Comparison of ENCODE assay signal across 12 mouse cellular contexts in the genomic region with DNA sequence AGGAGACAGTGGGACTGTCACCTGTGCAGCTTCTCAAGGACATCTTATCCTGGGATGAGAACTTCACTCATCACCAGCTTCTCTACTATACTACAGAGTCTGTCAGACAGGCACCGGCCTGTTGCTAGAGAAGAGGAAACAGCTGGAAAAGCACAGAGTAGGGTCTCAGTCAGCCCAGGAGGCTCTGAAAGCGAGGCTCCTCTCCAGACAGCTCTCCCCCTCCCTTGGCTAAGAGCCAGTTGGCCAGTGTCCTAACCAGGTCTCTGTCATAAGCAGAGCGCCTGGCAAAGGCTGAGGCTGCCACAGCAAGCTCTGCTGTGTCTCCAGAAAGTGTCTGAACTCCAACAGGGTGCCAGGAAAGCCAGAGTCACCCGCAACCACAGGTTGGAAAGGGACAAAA. TPM values are rescaled to one million over a fixed set of nuclear protein-coding genes. Genes with fewer than 3 reads are reported as not detected.
DNase-seq lines count a peak whose midpoint lies in the region; ATAC-seq and TF ChIP-seq lines count a peak whose summit lies in the region.
"Had no signal": no experiment of that assay in that cellular context is flagged by ENCODE, and none has a peak within 500 bp of the region (broad histone marks: within the 10 kb centered on the region; RNA-seq: fewer than 3 reads in every experiment).

No protein-coding gene starts in this region.

- H3K27ac ChIP-seq in forebrain, embryonic 10.5 days, result 0 out of 2 replicates have a peak overlapping the region, but pooled peaks have one; percentile 10
- no peak overlapping the region for H3K27ac ChIP-seq in forebrain, embryonic 11.5 days (ENCODE audit: low read depth, low read length)
- no peak overlapping the region for H3K27ac ChIP-seq in left cerebral cortex, adult 2 months

- peaks cover 2% of the 10 kb centered on the region; the same call in 1 of the 2 replicates for H3K36me3 ChIP-seq in forebrain, embryonic 10.5 days (replicated peaks)
- no peaks in the 10 kb centered on the region for H3K36me3 ChIP-seq in forebrain, embryonic 11.5 days (ENCODE audit: control insufficient read depth, insufficient read depth, low read length)

- H3K4me1 ChIP-seq in forebrain, embryonic 10.5 days, result peaks cover 53% of the 10 kb centered on the region
- peaks cover 15% of the 10 kb centered on the region for H3K4me1 ChIP-seq in forebrain, embryonic 11.5 days (replicated peaks; ENCODE audit: control insufficient read depth, insufficient read depth, low read length)

- no peak for TF ChIP-seq CTCF in left cerebral cortex, adult 2 months (IDR thresholded peaks at IDR 0.05)

- H3K27me3 ChIP-seq in forebrain, embryonic 10.5 days (ENCODE audit: poor library complexity, severe bottlenecking), result no peaks in the 10 kb centered on the region
- no peaks in the 10 kb centered on the region for H3K27me3 ChIP-seq in forebrain, embryonic 11.5 days (ENCODE audit: control insufficient read depth, insufficient read depth, low read length)

- intact Hi-C loops in left cerebral cortex, postnatal 14 days (cut with DNase I), result no loop called here
- intact Hi-C loops in left cerebral cortex, adult 2 months (cut with DNase I), result no loop called here
- intact Hi-C loops in heart, postnatal 10 days (cut with DNase I), result no loop called here

- H3K9me3 ChIP-seq in forebrain, embryonic 10.5 days, result no peaks in the 10 kb centered on the region
- H3K9me3 ChIP-seq in forebrain, embryonic 11.5 days (ENCODE audit: control insufficient read depth, low read length), result no peaks in the 10 kb centered on the region

- H3K4me2 ChIP-seq in forebrain, embryonic 11.5 days (ENCODE audit: low read depth, low read length, severe bottlenecking), result no peak overlapping the region

- WGBS in forebrain, embryonic 10.5 days, result 84% methylated on average over 4 of the region's 4 CpGs
- 83% methylated on average over 4 of the region's 4 CpGs for WGBS in forebrain, embryonic 11.5 days

- ATAC-seq in forebrain, embryonic 11.5 days (replicated peaks; ENCODE audit: low FRiP score), result no peak
- ATAC-seq: CD4-positive, CD25-positive, alpha-beta regulatory T cell, adult 4 months had no signal

- H3K9ac ChIP-seq in forebrain, embryonic 11.5 days (ENCODE audit: low read length), result no peak overlapping the region

- H3K4me3 ChIP-seq in forebrain, embryonic 10.5 days, result no peak overlapping the region
- no peak overlapping the region for H3K4me3 ChIP-seq in forebrain, embryonic 11.5 days (ENCODE audit: low read depth, low read length)
- no peak overlapping the region for H3K4me3 ChIP-seq in left cerebral cortex, adult 2 months

- DNase-seq in forebrain, embryonic 10.5 days (ENCODE audit: extremely low spot score, low spot score), result no peak
- DNase-seq in forebrain, embryonic 11.5 days (ENCODE audit: low spot score), result no peak
- DNase-seq in left cerebral cortex, postnatal 14 days (ENCODE audit: low spot score in 2 of 2), result peak; percentile 61 to 78
- DNase-seq in left cerebral cortex, adult 2 months (ENCODE audit: extremely low spot score in 1 of 2, low spot score in 2 of 2), result no peak
- DNase-seq in MN1 (ENCODE audit: low spot score), result peak; percentile 90
- DNase-seq in heart, postnatal 10 days, result peak; percentile 57 to 60
- no peak for DNase-seq in B cell, adult 2 months
- no peak for DNase-seq in thymus, postnatal 10 days (ENCODE audit: low spot score in 2 of 2)
- DNase-seq: adrenal gland, postnatal 36 days; right cerebral cortex, adult 18-20 months had no signal

RNA-seq across cellular contexts. Expression of a gene that starts 3.4 kb away (rescaled TPM):
- 0.16 and 0.26 TPM in 2 replicates for polyA plus RNA-seq in forebrain, embryonic 10.5 days (2016; fragmentation: Nextera tagmentation; extraction: Ambion mirVana)
- 0.44 and 0.60 TPM in 2 replicates for polyA plus RNA-seq in forebrain, embryonic 11.5 days (2014; fragmentation: Nextera tagmentation; extraction: Ambion mirVana)
- total RNA-seq in left cerebral cortex, postnatal 14 days (2021), result 1 to 10 TPM; 1.2 to 1.3 TPM
- total RNA-seq in left cerebral cortex, adult 2 months (2021), result 1 to 10 TPM; 1.5 to 1.8 TPM
- 1 to 10 TPM; 1.4 to 2.0 TPM for total RNA-seq in heart, postnatal 10 days (2021)
- total RNA-seq: liver, adult 2 months had no signal
- polyA plus RNA-seq: liver, adult 2 months had no signal

RNA-seq across cellular contexts. Expression of a gene that starts 9.8 kb away (rescaled TPM):
- 31.3 and 35.1 TPM in 2 replicates for polyA plus RNA-seq in forebrain, embryonic 10.5 days (2016; fragmentation: Nextera tagmentation; extraction: Ambion mirVana)
- 48.0 and 50.8 TPM in 2 replicates for polyA plus RNA-seq in forebrain, embryonic 11.5 days (2014; fragmentation: Nextera tagmentation; extraction: Ambion mirVana)
- total RNA-seq in left cerebral cortex, postnatal 14 days (2021), result 100 to 1,000 TPM; 287 to 330 TPM
- 100 to 1,000 TPM; 221 to 255 TPM for total RNA-seq in left cerebral cortex, adult 2 months (2021)
- total RNA-seq in heart, postnatal 10 days (2021), result 100 to 1,000 TPM; 199 to 211 TPM

RNA-seq across cellular contexts. Expression of a gene that starts 55.6 kb away (rescaled TPM):
- polyA plus RNA-seq in forebrain, embryonic 10.5 days (2016; fragmentation: Nextera tagmentation; extraction: Ambion mirVana), result 22.9 and 24.6 TPM in 2 replicates
- polyA plus RNA-seq in forebrain, embryonic 11.5 days (2014; fragmentation: Nextera tagmentation; extraction: Ambion mirVana), result 16.7 and 17.3 TPM in 2 replicates
- 10 to 100 TPM; 24.8 to 26.3 TPM for total RNA-seq in left cerebral cortex, postnatal 14 days (2021)
- 10 to 100 TPM; 32.1 to 33.1 TPM for total RNA-seq in left cerebral cortex, adult 2 months (2021)
- 10 to 100 TPM; 13.9 TPM for total RNA-seq in heart, postnatal 10 days (2021)

RNA-seq across cellular contexts. Expression of a gene that starts 56.2 kb away (rescaled TPM):
- 0.47 and 1.0 TPM in 2 replicates for polyA plus RNA-seq in forebrain, embryonic 10.5 days (2016; fragmentation: Nextera tagmentation; extraction: Ambion mirVana)
- 0.71 and 1.1 TPM in 2 replicates for polyA plus RNA-seq in forebrain, embryonic 11.5 days (2014; fragmentation: Nextera tagmentation; extraction: Ambion mirVana)
- 10 to 100 TPM; 12.3 to 14.1 TPM for total RNA-seq in left cerebral cortex, postnatal 14 days (2021)
- total RNA-seq in left cerebral cortex, adult 2 months (2021), result 10 to 100 TPM; 17.1 to 20.0 TPM
- total RNA-seq in heart, postnatal 10 days (2021), result 10 to 100 TPM; 31.3 to 31.7 TPM

Comparison
In these comparisons a context has a peak if more than half of its experiments do, and no peak if none do; other contexts are left out.
1. DNase-seq: peak in left cerebral cortex, postnatal 14 days (2 of 2), MN1 (single experiment) and heart, postnatal 10 days (2 of 2); none in forebrain, embryonic 10.5 days (single experiment), forebrain, embryonic 11.5 days (single experiment), left cerebral cortex, adult 2 months (0 of 2), B cell, adult 2 months (0 of 2) and thymus, postnatal 10 days (0 of 2).